In genomic region chr8:45409702-45410101, GRCm38 (mm10) we compare ENCODE assay signal across 8 mouse cellular contexts. TPM values are rescaled to one million over a fixed set of nuclear protein-coding genes. Genes with fewer than 3 reads are reported as not detected.
DNase-seq lines count a peak whose midpoint lies in the region; ATAC-seq and TF ChIP-seq lines count a peak whose summit lies in the region.

No protein-coding gene starts in this region.

- peak overlapping the region; percentile 82 for H3K27ac ChIP-seq in lung, postnatal 0 days (ENCODE audit: low read length)
- H3K27ac ChIP-seq in forebrain, embryonic 14.5 days (ENCODE audit: low read depth, low read length) = no peak overlapping the region
- H3K27ac ChIP-seq in limb, embryonic 13.5 days = peak overlapping the region; percentile 52; the same call in 1 of the 2 replicates
- H3K27ac ChIP-seq in stomach, embryonic 14.5 days (ENCODE audit: low read length) = no peak overlapping the region; the same call in 1 of the 2 replicates

- 32% methylated on average over 4 of the region's 4 CpGs for WGBS in lung, postnatal 0 days
- 40% methylated on average over 4 of the region's 4 CpGs for WGBS in forebrain, embryonic 14.5 days
- 48% methylated on average over 4 of the region's 4 CpGs for WGBS in limb, embryonic 13.5 days
- 50% methylated on average over 4 of the region's 4 CpGs for WGBS in stomach, embryonic 14.5 days

- peak overlapping the region; percentile 59 for H3K4me2 ChIP-seq in lung, postnatal 0 days (replicated peaks; ENCODE audit: low read depth, low read length)
- H3K4me2 ChIP-seq in forebrain, embryonic 14.5 days (ENCODE audit: low read length) = peak overlapping the region; percentile 56
- H3K4me2 ChIP-seq in limb, embryonic 13.5 days (replicated peaks) = peak overlapping the region; percentile 64
- peak overlapping the region; percentile 55 for H3K4me2 ChIP-seq in stomach, embryonic 14.5 days (replicated peaks; ENCODE audit: low read depth, low read length)

- peak overlapping the region; percentile 51 for H3K4me3 ChIP-seq in lung, postnatal 0 days (ENCODE audit: low read depth, low read length)
- peak overlapping the region; percentile 21 for H3K4me3 ChIP-seq in forebrain, embryonic 14.5 days (ENCODE audit: low read depth, low read length)
- H3K4me3 ChIP-seq in limb, embryonic 13.5 days = peak overlapping the region; percentile 40
- H3K4me3 ChIP-seq in stomach, embryonic 14.5 days (ENCODE audit: low read depth, low read length) = peak overlapping the region; percentile 36

- no peaks in the 10 kb centered on the region for H3K27me3 ChIP-seq in lung, postnatal 0 days (replicated peaks; ENCODE audit: insufficient read depth, low read length)
- no peaks in the 10 kb centered on the region for H3K27me3 ChIP-seq in forebrain, embryonic 14.5 days (replicated peaks; ENCODE audit: control insufficient read depth, insufficient read depth, low read length)
- H3K27me3 ChIP-seq in limb, embryonic 13.5 days = no peaks in the 10 kb centered on the region
- H3K27me3 ChIP-seq in stomach, embryonic 14.5 days (ENCODE audit: control insufficient read depth, insufficient read depth, low read length) = no peaks in the 10 kb centered on the region

- no peaks in the 10 kb centered on the region for H3K9me3 ChIP-seq in lung, postnatal 0 days (ENCODE audit: low read length)
- no peaks in the 10 kb centered on the region for H3K9me3 ChIP-seq in forebrain, embryonic 14.5 days (replicated peaks; ENCODE audit: control insufficient read depth, low read length)
- no peaks in the 10 kb centered on the region for H3K9me3 ChIP-seq in limb, embryonic 13.5 days
- H3K9me3 ChIP-seq in stomach, embryonic 14.5 days (ENCODE audit: control insufficient read depth, low read depth, low read length) = no peaks in the 10 kb centered on the region

- H3K4me1 ChIP-seq in lung, postnatal 0 days (ENCODE audit: insufficient read depth, low read depth, low read length) = no peaks in the 10 kb centered on the region
- H3K4me1 ChIP-seq in forebrain, embryonic 14.5 days (ENCODE audit: control insufficient read depth, insufficient read depth, low read length) = 0 out of 2 replicates have a peak, but pooled peaks cover 7% of the 10 kb centered on the region
- peaks cover 10% of the 10 kb centered on the region for H3K4me1 ChIP-seq in limb, embryonic 13.5 days
- peaks cover 8% of the 10 kb centered on the region; the same call in 1 of the 2 replicates for H3K4me1 ChIP-seq in stomach, embryonic 14.5 days (ENCODE audit: control insufficient read depth, insufficient read depth, low read length)

- TF ChIP-seq EP300 in lung, postnatal 0 days (IDR thresholded peaks at IDR 0.05) = no peak

- TF ChIP-seq CTCF in lung, postnatal 0 days (IDR thresholded peaks at IDR 0.05) = no peak

- no peaks in the 10 kb centered on the region for H3K36me3 ChIP-seq in lung, postnatal 0 days (ENCODE audit: insufficient read depth, low read length)
- H3K36me3 ChIP-seq in forebrain, embryonic 14.5 days (ENCODE audit: control insufficient read depth, insufficient read depth, low read length) = no peaks in the 10 kb centered on the region
- no peaks in the 10 kb centered on the region for H3K36me3 ChIP-seq in limb, embryonic 13.5 days
- no peaks in the 10 kb centered on the region for H3K36me3 ChIP-seq in stomach, embryonic 14.5 days (ENCODE audit: control insufficient read depth, insufficient read depth, low read length)

- DNase-seq in lung, postnatal 0 days (ENCODE audit: low spot score) = no peak
- no peak for DNase-seq in lung, postnatal 14 days
- DNase-seq in forebrain, embryonic 14.5 days (ENCODE audit: low spot score) = no peak
- no peak for DNase-seq in testis, postnatal 10 days (ENCODE audit: low spot score)
- DNase-seq in embryo, embryonic 10 days (ENCODE audit: low spot score) = no peak

- H3K9ac ChIP-seq in lung, postnatal 0 days (replicated peaks; ENCODE audit: low read depth) = peak overlapping the region; percentile 52
- H3K9ac ChIP-seq in forebrain, embryonic 14.5 days (ENCODE audit: low read length) = peak overlapping the region; percentile 38; the same call in 1 of the 2 replicates
- no peak overlapping the region; the same call in 1 of the 2 replicates for H3K9ac ChIP-seq in limb, embryonic 13.5 days
- no peak overlapping the region; the same call in 1 of the 2 replicates for H3K9ac ChIP-seq in stomach, embryonic 14.5 days (replicated peaks; ENCODE audit: low read depth, low read length)

- peak; percentile 32 for ATAC-seq in lung, postnatal 0 days
- no peak for ATAC-seq in forebrain, embryonic 14.5 days
- ATAC-seq in limb, embryonic 13.5 days (ENCODE audit: low FRiP score, low read depth) = no peak
- ATAC-seq in stomach, embryonic 14.5 days (ENCODE audit: insufficient number of reproducible peaks, insufficient read depth, low FRiP score, low read depth) = no peak; the same call in 1 of the 2 replicates
- ATAC-seq in monocyte, adult 5-6 weeks (replicated peaks; ENCODE audit: insufficient number of reproducible peaks, low FRiP score, low TSS enrichment, poor library complexity, severe bottlenecking) = no peak

RNA-seq across cellular contexts. Expression of gene Tlr3, which starts 1.2 kb away (rescaled TPM):
- 6.3 and 7.3 TPM in 2 replicates for polyA plus RNA-seq in lung, postnatal 0 days (2015; fragmentation: Nextera tagmentation; extraction: Ambion mirVana)
- 1.4 and 1.6 TPM in 2 replicates for polyA plus RNA-seq in forebrain, embryonic 14.5 days (2014; fragmentation: Nextera tagmentation; extraction: Ambion mirVana)
- polyA plus RNA-seq in limb, embryonic 13.5 days (2015; fragmentation: Nextera tagmentation; extraction: Ambion mirVana) = 0.66 and 1.4 TPM in 2 replicates
- 3.6 and 4.9 TPM in 2 replicates for polyA plus RNA-seq in stomach, embryonic 14.5 days (2014; fragmentation: Nextera tagmentation; extraction: Ambion mirVana)
- 1.8 to 10.0 TPM in 2 of 3 replicates, not detected in the other for total RNA-seq in monocyte, adult 5-6 weeks (2017)

RNA-seq across cellular contexts. Expression of gene Fam149a, which starts 27.6 kb away (rescaled TPM):
- 7.3 and 8.4 TPM in 2 replicates for polyA plus RNA-seq in lung, postnatal 0 days (2015; fragmentation: Nextera tagmentation; extraction: Ambion mirVana)
- polyA plus RNA-seq in forebrain, embryonic 14.5 days (2014; fragmentation: Nextera tagmentation; extraction: Ambion mirVana) = 4.0 and 5.4 TPM in 2 replicates
- 10.9 and 12.1 TPM in 2 replicates for polyA plus RNA-seq in limb, embryonic 13.5 days (2015; fragmentation: Nextera tagmentation; extraction: Ambion mirVana)
- 28.6 and 29.7 TPM in 2 replicates for polyA plus RNA-seq in stomach, embryonic 14.5 days (2014; fragmentation: Nextera tagmentation; extraction: Ambion mirVana)
- total RNA-seq in monocyte, adult 5-6 weeks (2017) = 0.39 TPM in 1 of 3 replicates, not detected in the others

Comparison
In these comparisons a context has a peak if more than half of its experiments do, and no peak if none do; other contexts are left out.
1. H3K27ac ChIP-seq: peak in lung, postnatal 0 days (single experiment) and limb, embryonic 13.5 days (single experiment); none in forebrain, embryonic 14.5 days (single experiment) and stomach, embryonic 14.5 days (single experiment).
2. H3K9ac ChIP-seq: peak in lung, postnatal 0 days (single experiment) and forebrain, embryonic 14.5 days (single experiment); none in limb, embryonic 13.5 days (single experiment) and stomach, embryonic 14.5 days (single experiment).
3. Peak in every context shown above with its lines, with median percentiles within 50 percentile points of each other: H3K4me2 ChIP-seq and H3K4me3 ChIP-seq.